Mouse (Mus musculus) forebrain, embryonic 15.5 days (tissue): ENCODE measurements at regions not wholly inside any gene's neighbourhood (a gene's known extent, or its start where the extent isn't known, plus 50 kb on each side); places are given as distances from the start of the nearest gene placed in this dataset.
A peak's percentile ranks its signal among the peaks of the same experiment; 100 is the strongest.

ENCODE experiments used
- ATAC-seq: fragments of 200-750 bp; cut with Nextera tagmentation; replicated peaks from 2 replicates; pipeline ENCODE4 v1.8.0; 2017; ENCODE audit warnings: mild to moderate bottlenecking, moderate TSS enrichment, moderate library complexity
- H3K27ac ChIP-seq: fragments of 300-500 bp; sonication (generic); replicated peaks from 2 replicates; pipeline ENCODE4 v1.5.1; 2015; ENCODE audit warnings: mild to moderate bottlenecking, inconsistent platforms
- H3K27me3 ChIP-seq: fragments of 300-500 bp; sonication (generic); 2 replicates; pipeline ENCODE4 v1.6.1; 2015; ENCODE audit warnings: inconsistent platforms
- H3K36me3 ChIP-seq: fragments of 300-500 bp; sonication (generic); 2 replicates; pipeline ENCODE4 v1.6.1; 2015; ENCODE audit warnings: mild to moderate bottlenecking, inconsistent platforms
- H3K4me1 ChIP-seq: fragments of 300-500 bp; sonication (generic); 2 replicates; pipeline ENCODE4 v1.6.1; 2015; ENCODE audit warnings: inconsistent platforms
- H3K4me2 ChIP-seq: fragments of 300-500 bp; sonication (generic); replicated peaks from 2 replicates; pipeline ENCODE4 v1.6.1; 2015; ENCODE audit warnings: mild to moderate bottlenecking, inconsistent platforms
- H3K4me3 ChIP-seq: fragments of 300-500 bp; sonication (generic); 2 replicates; pipeline ENCODE4 v1.5.1; 2015; ENCODE audit warnings: mild to moderate bottlenecking, inconsistent platforms
- H3K9ac ChIP-seq: fragments of 300-500 bp; sonication (generic); replicated peaks from 2 replicates; pipeline ENCODE4 v1.6.1; 2015; ENCODE audit warnings: mild to moderate bottlenecking, inconsistent platforms
- H3K9me3 ChIP-seq: fragments of 300-500 bp; sonication (generic); 2 replicates; pipeline ENCODE4 v1.6.1; 2016; ENCODE audit warnings: inconsistent platforms
- WGBS: fragments of 180-500 bp; shearing (Covaris S2); methylation state at CpG from one replicate; pipeline ENCODE4 v1.1.7; 2015; ENCODE audit warnings: mixed read lengths; 5-methylcytosine and 5-hydroxymethylcytosine counted together

DNA sequence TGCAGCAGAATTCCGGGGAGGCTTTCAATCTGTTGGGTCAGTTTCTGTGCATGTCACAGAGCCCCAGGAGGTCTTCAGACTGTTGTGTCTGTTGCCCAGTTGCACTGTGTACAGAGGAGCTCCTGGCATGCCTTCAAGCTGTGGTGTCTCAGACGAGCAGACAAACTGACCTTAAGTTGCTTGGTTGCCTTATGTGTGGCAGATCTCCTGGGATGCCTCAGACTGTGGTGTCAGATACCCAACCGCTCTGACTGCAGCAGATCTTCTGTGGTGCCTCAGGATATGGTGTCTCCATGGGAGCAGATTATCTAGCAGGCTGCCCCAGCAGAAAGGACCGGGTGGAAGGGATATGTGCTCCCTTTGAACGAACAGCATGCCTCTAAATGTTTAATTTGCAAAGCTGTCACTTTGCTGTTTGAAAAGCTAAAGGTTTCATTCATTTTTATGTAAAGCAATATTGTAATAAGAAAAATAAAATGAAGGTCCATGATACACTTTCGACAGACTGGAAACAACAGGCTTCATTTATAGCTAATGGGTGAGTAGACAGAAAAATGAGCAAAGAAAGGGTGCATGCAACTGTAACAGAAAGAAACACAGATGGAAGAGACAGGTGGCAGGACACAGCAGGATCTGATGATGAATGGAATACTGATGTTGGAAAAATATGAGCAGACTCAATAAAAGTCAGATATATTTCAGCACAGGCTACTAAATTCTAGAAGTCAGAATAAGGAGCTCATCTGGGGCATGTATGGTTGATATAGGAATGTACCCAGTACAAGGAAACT lies 1060.0 kb downstream of the Serpinb8 start:
- Histone ChIP-seq H3K36me3 (no peaks in the 10 kb centered on the region), H3K4me3 (no peak overlapping the region), H3K4me2 (no peak overlapping the region), H3K27ac (no peak overlapping the region), H3K9ac (no peak overlapping the region), H3K27me3 (no peaks in the 10 kb centered on the region), H3K9me3 (no peaks in the 10 kb centered on the region), H3K4me1 (no peaks in the 10 kb centered on the region)
- WGBS = 50% methylated on average over 6 of the region's 6 CpGs
- peak; percentile 72 for ATAC-seq

GRCm38 (mm10) chr1:108671026-108671425 lies 1081.2 kb downstream of the Serpinb8 start:
- Histone ChIP-seq H3K9me3 (no peaks in the 10 kb centered on the region), H3K4me2 (no peak overlapping the region), H3K9ac (no peak overlapping the region), H3K4me1 (no peaks in the 10 kb centered on the region), H3K4me3 (no peak overlapping the region), H3K36me3 (no peaks in the 10 kb centered on the region), H3K27me3 (no peaks in the 10 kb centered on the region), H3K27ac (no peak overlapping the region)
- no peak for ATAC-seq
- WGBS = 98% methylated on average over 2 of the region's 2 CpGs
